Mouse (Mus musculus) naive thymus-derived CD4-positive, alpha-beta T cell, adult 2 months (primary cell): Measurements from ENCODE around the gene Baz1b.

Experiments used
- DNase-seq: peaks from one replicate; pipeline ENCODE4 v3.0.0-alpha.2; 2011; ENCODE audit warnings: low read depth

Gene Baz1b

DNA sequence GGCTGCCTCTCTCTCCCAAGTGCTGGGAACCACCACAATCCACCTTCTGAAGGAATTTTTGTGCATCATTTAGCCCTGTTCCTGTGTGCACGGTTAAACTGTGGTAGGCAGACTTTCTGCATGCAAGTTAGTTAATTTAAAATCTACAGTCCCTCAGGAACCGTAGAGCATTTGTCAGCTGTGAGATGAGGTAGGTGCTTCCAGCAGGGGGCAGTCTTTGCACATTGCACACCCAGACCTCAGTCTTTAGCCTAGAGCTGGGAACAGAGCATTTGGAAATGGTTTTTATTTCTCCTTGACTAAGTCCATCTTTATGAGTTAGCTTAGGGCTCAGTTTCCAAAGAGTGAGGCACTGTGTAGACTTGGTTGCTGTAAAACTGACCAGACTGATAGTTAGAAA is 49.5 kb downstream of the Baz1b start:
- DNase-seq: peak; percentile 66

DNA sequence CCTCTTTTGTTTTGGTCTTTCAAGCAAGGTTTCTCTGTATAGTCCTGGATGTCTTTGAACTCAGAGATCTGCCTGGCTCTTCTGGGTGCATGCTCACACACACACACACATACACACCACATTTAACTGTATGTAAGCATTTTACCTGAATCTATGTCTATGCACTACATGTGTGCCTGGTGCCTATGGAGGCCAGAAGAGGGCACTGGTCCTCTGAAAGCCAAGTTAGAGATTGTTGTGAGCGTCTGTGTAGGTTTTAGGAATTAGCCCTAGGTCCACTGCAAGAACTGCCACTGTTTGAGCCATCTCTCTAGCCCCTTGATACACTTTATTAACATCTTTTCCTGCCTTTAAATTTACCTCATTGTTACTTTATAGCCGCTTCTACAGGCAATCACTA is 51.8 kb downstream of the Baz1b start:
- DNase-seq: no peak

DNA sequence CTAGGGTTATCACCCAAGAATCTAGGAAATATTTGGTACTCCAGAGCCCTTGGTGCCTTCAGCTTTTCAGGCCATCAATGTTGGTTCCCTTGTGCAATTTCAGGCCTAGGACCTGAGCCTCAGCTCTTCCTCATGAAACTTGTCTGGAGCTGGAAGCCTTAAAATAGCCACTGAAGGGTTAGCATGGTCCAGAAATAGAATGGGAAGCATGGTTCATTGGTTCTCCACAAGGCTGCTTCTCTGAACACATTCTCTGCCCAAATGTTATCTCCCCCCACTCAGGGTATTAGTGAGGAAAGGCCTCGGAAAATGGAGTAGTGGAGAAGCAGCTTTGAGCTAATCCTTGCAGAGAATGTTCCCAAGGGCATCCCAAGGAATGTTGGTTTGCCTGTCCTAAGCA is 54.4 kb downstream of the Baz1b start:
- DNase-seq: no peak

DNA sequence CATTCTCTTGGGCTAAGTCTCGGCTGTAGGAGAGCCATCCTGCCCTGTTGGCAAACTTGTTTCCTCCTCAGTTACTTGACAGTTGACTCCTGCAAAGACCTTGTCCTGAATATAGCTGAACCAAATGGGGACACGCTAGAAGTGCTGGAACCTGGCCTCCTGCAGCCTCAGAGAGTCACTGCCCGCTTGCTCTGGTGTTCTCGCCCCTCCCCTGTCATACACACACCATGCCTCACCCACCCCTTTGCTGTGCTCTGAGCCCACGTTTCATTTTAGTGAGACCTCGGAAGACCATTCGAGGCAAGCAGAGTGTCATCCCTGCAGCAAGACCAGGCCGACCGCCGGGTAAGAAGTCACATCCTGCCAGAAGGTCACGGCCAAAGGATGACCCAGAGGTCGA is 55.1 kb downstream of the Baz1b start:
- DNase-seq: no peak

DNA sequence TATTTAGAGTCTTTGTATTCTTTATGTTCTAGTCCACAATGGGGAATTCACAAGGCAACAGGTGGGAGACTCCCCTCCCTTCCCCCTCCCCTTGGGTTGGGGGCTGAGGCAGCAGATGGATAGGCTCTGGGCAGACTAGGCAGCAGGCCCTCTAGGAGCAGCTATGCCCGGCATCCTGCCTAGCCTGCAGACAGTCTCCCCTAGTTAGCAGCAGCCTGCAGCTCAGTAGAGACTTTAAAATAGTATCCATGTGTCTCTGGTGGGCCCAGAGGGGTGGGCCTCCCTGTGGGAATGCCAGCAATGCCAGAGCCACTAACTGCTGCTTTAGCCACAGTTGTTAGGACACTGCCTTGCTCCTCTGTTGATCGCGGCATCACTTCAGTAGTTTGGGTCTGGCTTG is 55.5 kb downstream of the Baz1b start:
- no peak for DNase-seq

DNA sequence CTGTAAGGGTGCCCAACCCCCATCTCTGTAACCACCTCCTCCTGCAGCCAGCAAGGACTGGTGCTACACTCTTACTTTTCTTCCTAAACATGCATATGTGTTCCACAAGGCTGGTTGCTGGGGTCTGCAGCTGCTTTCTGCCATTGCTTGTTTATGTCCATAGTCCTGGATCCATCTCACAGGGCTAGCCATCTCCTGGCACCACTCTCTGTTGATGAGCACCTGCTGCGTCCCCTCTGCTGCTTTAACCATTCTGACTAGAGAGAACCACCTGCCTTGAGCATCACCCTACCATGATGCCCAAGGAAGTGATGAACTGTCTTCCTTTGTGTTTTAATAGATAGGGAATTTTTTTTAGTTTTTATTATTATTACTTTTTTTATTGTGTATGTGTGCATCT is 56.1 kb downstream of the Baz1b start:
- DNase-seq: no peak

DNA sequence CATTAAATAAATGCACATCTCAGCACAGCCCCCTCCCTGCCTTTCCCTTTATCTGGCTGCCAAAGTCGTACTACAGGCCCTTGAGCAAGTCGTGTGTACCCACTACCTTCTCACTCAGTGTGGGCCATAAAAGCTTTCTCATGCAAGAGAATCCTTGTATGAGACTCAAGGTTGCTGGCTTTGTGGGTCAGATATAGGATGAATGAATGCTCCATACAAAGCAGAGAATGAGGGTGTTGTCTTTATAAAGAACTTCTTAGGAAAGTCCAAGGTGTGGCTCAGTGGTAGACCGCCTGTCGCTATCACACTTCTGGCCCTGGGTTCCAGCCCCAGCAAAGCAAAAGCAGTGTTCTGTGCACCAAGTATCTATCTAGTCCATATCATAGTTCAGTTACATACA is 59.5 kb downstream of the Baz1b start:
- DNase-seq: no peak

DNA sequence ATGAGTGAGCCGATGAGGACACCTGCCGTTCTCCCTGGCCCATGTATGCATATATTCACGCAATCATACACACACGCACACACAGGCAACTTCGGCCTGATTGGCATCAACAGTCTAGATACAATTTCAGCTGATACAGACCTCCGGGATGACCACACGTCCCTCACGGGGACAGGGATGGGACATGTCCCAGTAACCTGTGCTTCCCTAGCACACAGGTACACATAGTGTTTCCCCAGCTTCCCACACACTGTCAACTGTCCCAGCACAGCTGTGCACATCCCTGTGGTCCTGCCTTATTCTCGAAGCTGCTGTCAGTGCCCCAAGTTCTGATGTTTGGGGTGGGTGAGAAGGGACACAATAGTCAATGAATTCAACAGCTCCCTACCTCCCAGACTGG is 60.3 kb downstream of the Baz1b start:
- DNase-seq: no peak

DNA sequence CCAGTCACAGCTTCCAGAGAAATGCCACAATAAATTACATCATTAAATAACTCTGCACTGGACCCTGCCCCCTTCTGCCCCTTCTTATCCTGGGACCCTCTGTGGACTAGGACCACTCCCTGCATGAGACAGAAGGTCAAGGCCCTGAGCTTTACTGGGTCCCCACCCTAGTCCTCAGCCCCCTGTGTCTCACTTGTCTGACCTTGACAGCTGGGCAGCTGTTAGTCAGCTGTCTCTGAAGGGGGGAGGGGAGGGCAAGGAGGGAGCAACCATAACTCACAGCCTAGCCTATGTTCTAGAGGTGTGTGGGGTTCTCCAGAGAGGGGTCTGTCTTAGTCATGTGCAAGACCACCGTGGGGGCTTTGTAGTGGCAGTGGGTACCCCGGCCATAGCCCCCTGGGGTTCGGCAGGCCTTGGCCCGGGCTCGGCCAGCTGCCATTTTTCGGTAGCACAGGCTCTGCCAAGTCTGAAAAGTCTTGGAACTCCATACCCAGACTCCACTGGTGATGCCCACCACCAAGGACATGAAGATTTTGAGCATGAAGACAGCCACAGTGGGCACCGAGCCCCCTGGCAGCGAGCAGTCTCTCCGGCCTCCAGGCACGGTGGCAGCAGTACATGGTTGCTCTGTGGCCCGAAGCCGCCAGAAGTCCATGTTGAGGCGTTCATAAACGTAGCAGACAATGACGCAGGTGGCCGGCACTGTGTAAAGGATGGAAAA is 62.1 kb downstream of the Baz1b start:
- DNase-seq: no peak

DNA sequence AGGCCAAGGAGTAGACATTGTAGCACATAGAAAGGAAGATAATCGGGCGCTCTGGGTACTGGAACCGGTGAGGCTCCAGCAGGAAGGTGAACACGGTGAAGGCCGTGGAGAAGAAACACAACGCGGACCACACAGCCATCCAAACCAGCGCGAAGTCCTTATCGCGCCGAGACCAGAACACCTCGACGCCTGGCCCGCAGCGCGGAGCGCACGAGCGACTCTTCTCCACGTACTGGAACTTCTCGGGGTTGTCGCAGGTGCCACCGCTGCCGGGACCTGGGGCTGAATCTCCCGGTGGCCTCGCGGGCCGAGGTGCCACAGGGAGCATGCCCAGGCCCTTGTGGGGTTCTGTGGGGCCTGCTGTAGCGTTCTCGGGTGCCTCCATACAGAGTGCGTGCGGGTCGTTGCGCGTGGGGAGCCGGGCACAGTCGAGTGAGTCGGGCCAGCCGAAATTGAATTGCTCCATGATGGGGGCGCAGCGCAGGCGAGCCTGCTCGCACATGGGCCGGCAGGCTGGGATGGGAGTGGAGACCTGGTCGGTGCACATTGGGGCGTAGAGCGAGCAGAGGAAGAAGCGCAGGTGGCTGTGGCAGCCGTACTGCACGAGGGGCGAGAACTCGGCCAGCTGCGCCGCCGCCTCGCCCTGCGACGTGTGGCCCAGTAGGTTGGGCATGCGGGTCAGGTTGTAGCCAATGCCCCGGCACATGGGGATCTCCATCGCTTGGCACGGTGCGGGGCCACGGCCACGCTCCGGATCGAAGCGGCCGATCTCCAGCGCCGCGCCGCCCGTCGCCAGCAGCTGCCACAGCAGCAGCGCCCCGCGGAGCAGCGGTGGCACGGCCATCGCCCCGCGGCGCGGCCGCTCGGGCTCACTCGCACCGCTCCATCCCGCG is 63.4 kb downstream of the Baz1b start:
- DNase-seq: no peak

DNA sequence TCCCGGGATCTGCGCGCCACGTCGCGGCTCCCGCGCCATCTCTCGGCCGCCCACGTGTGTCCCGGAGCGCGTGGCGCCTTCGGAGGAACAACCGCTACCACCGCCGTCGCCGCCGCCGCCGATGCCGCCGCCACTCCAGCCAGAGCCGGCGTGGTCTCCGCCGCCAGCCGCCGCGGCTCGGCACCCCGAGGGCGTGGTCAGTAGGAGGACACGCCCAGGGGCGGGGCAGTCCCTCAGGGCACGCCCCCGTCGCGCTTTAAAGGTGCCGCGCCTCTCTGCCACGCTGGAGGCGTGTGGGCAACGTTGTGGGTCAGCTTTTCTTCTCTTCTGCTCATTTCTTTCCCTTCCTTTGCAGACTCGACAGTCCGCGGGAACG is 64.0 kb downstream of the Baz1b start, which contains the start of gene Fzd9:
Gene Fzd9, minus strand, starts transcription at position 152 of the 376 bp plus-strand sequence.
- peak; percentile 65 for DNase-seq

DNA sequence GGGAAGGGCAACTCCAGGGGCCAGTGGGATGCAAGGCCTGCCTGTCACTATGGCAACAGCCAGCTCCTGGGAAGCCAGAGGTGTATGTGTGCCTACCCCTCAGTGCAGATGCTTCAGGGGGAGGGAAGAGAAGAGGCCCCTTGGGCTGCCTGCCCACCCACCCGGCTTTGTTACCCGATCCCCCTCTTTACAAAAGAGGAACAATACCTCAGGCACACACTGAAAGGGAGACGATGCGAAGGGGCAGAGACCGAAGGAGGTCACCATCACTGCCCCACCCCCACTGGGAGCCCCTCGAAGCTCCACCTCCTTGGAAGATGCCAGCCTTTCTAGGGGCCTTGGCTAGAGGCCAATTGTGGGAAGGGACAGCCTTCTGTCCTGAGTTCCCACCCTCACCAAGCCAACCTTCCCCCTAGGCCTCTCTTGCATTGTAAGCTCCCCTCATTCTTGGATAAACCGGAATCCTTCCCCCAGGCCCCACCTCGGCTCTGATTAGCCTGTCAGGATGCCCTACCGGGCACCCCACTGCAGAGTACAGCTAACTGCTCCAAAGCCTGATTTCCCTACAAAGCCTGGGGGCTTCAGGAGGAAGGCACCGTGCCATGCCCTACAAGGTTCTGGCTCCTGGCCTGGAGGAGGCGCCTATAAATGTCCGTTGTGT is 66.8 kb downstream of the Baz1b start:
- no peak for DNase-seq

DNA sequence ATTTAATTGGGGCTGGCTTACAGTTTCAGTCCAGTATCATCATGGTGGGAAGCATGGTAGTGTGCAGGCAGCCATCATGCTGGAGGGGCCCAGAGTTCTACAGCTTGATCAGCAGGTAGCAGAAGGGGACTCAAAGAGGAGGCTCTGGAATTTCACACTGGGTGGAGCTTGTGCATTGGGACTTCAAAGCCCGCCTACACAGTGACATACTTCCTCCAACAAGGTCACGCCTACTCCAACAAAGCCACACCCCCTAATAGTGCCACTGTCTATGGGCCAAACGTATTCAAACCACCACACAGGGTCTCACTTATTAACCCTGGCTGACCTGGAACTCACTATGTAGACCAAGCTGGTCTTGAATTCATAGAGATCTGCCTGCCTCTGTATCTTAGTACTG is 69.1 kb downstream of the Baz1b start:
- no peak for DNase-seq

DNA sequence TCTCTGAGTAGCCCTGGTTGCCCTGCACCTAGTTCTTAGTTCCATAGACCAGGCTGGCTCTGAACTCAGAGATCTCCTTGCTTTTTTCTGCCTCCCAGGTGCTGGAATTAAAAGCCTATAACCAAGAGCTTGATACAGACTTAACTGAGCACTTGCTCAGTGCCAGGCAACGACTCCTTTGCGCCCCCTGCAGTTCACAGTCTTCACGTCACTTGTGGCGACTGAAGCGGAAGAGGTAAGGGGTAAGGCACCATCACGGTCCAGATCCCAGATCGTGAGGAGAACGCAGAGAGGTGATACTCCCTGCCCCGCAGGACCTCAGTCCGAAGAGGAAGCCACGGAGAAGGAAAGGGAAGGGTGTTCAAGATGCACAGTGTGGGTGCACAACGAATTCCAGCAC is 70.5 kb downstream of the Baz1b start:
- DNase-seq: no peak

DNA sequence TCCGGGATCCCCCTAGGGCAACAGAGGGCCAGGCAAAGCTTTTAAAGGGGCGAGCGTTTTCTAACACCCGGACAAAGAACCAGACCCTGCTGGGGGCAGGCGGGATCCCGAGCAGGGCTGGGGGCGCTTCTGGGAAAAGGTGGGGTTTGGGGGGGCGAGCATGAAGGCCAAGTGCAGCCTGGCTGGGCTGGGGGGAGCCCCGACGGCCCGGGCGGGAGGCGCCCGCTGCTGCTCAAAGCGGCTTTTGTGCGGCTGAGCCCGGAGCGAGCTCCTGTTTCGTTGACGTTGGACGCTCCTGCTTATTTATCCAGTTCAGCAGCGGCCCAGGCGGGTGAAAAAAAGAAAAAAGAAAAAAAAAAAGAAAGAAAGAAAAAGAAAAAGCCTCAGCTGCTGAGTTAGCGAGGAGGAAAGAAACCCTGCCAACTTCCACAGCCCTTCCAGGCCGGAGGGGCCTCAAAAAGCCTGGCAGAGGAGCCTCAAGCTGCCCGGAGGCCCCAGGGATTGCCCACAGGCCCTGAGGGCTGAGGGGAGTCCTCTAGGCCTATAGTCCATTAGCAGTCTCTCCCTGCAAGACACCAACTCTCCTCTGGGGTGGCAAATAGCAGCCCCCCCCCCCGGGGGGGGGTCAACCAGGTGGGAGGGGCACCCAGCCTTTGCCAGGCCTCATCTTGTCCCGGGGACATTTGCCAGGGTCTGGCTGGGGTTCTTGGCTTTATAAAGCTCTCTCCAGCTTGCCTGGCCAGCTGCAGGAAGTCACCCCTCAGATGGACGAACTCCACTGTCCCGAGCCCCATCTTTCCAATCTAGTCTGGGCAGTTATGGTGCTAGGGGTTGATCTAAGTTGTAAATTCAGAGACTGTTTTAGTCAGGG is 71.5 kb downstream of the Baz1b start:
- DNase-seq: no peak

DNA sequence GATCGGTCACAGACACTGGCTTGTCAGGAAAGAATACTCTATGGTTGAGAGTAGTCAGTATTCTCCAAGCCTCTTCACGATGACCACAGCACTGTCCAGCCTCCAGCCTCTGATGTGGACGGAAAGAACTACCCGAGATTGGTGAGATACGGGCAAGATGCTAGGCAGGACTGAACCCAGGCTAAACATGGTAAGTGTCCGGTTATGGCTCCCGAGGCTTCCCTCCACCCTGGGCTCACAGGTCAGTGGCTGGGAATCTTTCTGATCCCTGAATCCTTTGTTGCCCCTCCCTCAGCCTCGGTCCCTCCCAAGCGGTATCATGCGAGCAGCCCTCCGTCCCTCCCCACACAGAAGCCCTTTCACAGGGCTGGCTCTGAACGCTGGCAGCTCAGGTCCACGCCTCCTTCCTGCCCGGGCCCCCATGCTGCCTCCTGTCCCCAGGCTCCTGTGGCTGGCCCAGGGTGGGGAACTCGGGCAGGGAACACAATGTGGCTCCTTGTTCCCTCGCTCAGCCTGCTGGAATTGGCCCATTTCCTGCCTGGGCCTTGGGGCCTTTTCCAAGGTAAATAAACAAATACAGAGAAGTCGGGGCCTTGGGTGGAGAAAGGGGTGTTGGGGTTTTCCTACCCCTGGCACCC is 76.9 kb downstream of the Baz1b start:
- peak; percentile 16 for DNase-seq

DNA sequence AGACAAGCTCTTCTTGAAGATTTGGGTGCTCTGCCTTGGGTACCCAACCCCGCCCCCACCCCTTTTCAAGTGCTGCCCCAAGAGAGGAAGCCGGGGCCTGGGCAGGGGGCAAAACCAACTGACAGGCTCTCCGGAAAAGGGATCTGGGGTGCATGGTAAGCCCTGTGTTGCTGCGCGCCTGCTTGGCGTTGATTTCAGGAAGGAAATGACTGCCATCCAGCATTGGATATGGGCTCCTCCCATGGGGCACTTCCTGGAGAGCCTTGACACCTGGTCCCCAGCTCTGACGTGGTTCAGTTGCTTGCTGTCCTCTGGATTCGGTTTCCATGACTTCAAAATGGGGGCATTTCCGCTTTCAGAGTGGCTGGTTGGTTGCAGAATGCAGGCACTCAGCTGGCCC is 77.5 kb downstream of the Baz1b start:
- DNase-seq: peak; percentile 36

DNA sequence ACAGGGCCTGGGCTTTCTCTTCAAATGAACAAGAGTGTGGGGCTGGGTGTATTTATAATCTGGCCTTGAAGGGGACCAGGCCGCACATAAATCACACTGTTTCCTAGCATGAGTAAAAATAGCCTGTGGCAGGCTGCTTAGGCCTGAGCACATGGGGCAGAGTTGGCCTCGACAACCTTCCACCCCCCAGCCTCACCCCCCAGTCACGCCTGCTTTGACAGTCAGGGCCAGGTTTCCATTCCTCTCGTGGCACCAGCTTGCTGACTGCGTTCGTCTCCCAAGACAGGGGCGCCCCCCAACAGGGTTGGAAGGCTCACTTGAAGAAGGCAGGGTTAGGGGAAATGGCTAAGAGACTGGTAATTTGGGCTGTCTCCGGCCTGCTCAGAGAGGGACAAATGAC is 82.4 kb downstream of the Baz1b start:
- no peak for DNase-seq

DNA sequence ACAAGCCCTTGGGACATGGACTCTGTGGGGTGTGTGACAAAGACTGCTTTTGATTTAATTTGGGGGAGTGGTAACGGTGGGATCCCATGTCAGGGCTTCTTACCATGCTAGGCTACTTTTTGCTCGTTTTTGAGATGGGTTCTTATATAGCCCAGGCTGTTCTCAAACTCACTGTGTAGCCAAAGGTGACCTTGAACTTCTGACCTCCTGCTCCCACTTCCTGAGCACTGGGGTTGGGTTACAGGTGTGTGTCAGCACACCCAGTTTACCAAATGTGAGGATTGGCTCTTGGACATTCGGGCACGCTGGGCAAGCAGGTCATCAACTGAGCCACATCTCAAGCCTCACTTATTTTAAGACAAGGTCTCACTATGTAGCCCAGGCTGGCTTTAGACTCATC is 83.3 kb downstream of the Baz1b start:
- no peak for DNase-seq

DNA sequence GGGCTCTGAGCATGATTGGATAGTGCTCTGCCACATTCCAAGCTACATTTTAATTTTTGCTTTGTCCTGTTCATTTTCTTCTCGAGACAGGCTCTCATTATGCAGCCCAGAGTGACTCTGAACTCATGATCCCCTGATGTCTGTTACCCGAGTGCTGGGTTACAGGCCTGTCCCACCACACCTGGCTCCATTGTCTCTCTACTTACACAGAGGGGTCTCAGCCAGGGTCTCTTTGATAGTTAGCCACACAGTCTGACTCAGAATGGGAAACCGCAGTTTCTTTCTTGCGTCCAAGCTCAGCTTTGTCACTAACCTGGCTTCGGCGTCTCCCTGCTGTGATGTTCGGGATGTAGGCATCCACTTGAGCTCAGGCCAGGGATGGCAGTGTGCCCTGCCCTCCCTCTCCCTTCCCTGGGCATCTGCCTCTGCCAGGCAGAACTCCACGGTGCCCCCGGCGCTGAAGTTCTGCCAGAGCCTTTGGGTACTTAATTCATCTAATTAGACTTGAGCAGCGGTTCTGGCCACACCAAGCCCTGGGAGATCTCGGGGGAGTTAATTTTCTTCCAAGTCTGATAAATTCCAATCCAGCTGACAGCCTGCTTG is 84.6 kb downstream of the Baz1b start:
- DNase-seq: no peak
